Mouse (Mus musculus) hindbrain, postnatal 0 days (tissue): ENCODE measurements around the gene Kif17. TPM values are rescaled to one million over a fixed set of nuclear protein-coding genes. Genes with fewer than 3 reads are reported as not detected.

Source experiments
- ATAC-seq: fragments of 200-750 bp; cut with Nextera tagmentation; 2 replicates; pipeline ENCODE4 v1.8.0; 2017; ENCODE audit warnings: mild to moderate bottlenecking, moderate TSS enrichment, moderate library complexity
- DNase-seq: peaks from one replicate; pipeline ENCODE4 v3.0.0-alpha.2; 2015; ENCODE audit warnings: low spot score
- H3K27ac ChIP-seq: fragments of 300-500 bp; sonication (generic); 2 replicates; pipeline ENCODE4 v1.5.1; 2014; ENCODE audit warnings: mild to moderate bottlenecking
- H3K27me3 ChIP-seq: fragments of 300-500 bp; sonication (generic); 2 replicates; pipeline ENCODE4 v1.6.1; 2014; ENCODE audit warnings: low read length, mixed read lengths; ENCODE audit not compliant: insufficient read depth
- H3K36me3 ChIP-seq: fragments of 300-500 bp; sonication (generic); 2 replicates; pipeline ENCODE4 v1.6.1; 2014; ENCODE audit warnings: low read length, mixed read lengths; ENCODE audit not compliant: insufficient read depth
- H3K4me1 ChIP-seq: fragments of 300-500 bp; sonication (generic); 2 replicates; pipeline ENCODE4 v1.6.1; 2014; ENCODE audit warnings: antibody characterized with exemption, low read length, mixed read lengths; ENCODE audit not compliant: insufficient read depth
- H3K4me2 ChIP-seq: fragments of 300-500 bp; sonication (generic); 2 replicates; pipeline ENCODE4 v1.6.1; 2014; ENCODE audit warnings: low read depth, mild to moderate bottlenecking, low read length, moderate library complexity, mixed read lengths
- H3K4me3 ChIP-seq: fragments of 300-500 bp; sonication (generic); 2 replicates; pipeline ENCODE4 v1.5.1; 2014; ENCODE audit warnings: low read length
- H3K9ac ChIP-seq: fragments of 300-500 bp; sonication (generic); replicated peaks from 2 replicates; pipeline ENCODE4 v1.6.1; 2014; ENCODE audit warnings: mild to moderate bottlenecking, low read length, moderate library complexity, mixed read lengths
- H3K9me3 ChIP-seq: fragments of 300-500 bp; sonication (generic); 2 replicates; pipeline ENCODE4 v1.6.1; 2016; ENCODE audit warnings: low read length, mixed read lengths
- CTCF ChIP-seq: IDR thresholded peaks from 2 replicates; pipeline ENCODE4 v1.5.1; 2016; ENCODE audit warnings: antibody characterized with exemption, control low read depth, low read depth
- WGBS: fragments of 180-500 bp; shearing (Covaris S2); extraction: QIAGEN DNeasy Blood & Tissue Kit; methylation state at CpG from one replicate; pipeline ENCODE4 v1.1.7; 2014; 5-methylcytosine and 5-hydroxymethylcytosine counted together
- polyA plus RNA-seq: library from polyadenylated mRNA; unstranded; fragments of >200 nt; fragmentation: Nextera tagmentation; extraction: Ambion mirVana; gene quantifications from 2 replicates; pipeline ENCODE4 v1.2.1, GENCODE M21; 2015
- total RNA-seq: library from RNA; depleted of rRNA; stranded (reverse); fragments of >200 nt; gene quantifications from 2 replicates; pipeline ENCODE4 v1.2.3, GENCODE M21; 2014

Gene Kif17
- total and polyA plus RNA-seq, 2 experiments from 2014 or later, result 4.1 to 5.1 TPM

DNA sequence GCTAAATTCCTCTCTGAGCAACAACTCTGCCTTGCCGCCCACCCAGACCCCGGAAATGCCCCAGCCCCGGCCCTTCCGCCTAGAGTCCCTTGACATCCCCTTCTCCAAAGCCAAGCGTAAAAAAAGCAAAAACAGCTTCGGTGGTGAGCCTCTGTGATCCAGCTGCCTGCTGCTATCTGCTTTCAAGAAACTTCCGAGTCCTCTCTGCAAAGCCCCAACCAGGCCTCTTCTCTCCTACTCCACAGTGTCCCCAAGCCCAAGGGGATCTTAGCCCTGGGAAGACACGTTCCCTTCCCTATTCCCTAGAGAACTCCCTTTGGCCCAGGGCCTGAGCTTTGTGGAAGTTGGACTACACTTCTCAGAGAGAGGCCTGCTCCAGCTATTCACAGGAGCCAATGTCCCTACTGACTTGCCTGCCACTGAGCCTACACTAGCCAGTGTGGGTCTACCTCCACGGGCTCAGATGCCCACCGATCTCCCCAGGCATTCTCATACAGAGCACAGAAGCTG, 51.1 kb downstream of the Kif17 start:
- Histone ChIP-seq H3K27me3 (no peaks in the 10 kb centered on the region), H3K9ac (no peak overlapping the region), H3K4me2 (no peak overlapping the region), H3K4me1 (peaks cover 10% of the 10 kb centered on the region), H3K4me3 (no peak overlapping the region), H3K9me3 (no peaks in the 10 kb centered on the region), H3K36me3 (no peaks in the 10 kb centered on the region), H3K27ac (no peak overlapping the region)
- ATAC-seq (no peak), DNase-seq (no peak)
- 83% methylated on average over 10 of the region's 10 CpGs for WGBS
- no peak for TF ChIP-seq CTCF

DNA sequence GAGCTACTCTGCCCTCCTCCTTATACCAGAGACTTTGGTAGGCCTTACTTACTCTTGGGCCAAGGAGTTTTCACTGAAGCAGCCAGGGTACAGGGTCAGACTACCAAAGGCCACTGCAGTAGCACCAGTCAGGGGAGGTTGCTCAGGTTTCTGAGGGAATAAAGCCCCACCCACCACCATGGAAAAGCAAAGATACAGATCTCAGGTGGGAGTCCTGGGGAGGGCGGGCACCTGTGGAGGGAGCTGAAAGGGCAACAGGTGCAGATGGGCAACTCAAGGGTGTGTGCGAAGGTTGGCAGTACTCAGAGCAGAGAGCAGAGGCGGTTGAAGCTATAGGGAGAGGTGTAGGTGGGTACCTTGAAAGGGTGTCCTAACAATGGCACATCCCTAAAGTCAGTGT, 52.8 kb downstream of the Kif17 start:
- peaks cover 10% of the 10 kb centered on the region for H3K4me1 ChIP-seq
- H3K9ac ChIP-seq, result no peak overlapping the region
- no peak overlapping the region for H3K4me2 ChIP-seq
- no peak for TF ChIP-seq CTCF
- ATAC-seq (no peak), DNase-seq (no peak)
- no peaks in the 10 kb centered on the region for H3K27me3 ChIP-seq
- 100% methylated on average over 3 of the region's 3 CpGs for WGBS
- no peaks in the 10 kb centered on the region for H3K36me3 ChIP-seq
- no peak overlapping the region for H3K4me3 ChIP-seq
- H3K9me3 ChIP-seq, result no peaks in the 10 kb centered on the region
- no peak overlapping the region for H3K27ac ChIP-seq

DNA sequence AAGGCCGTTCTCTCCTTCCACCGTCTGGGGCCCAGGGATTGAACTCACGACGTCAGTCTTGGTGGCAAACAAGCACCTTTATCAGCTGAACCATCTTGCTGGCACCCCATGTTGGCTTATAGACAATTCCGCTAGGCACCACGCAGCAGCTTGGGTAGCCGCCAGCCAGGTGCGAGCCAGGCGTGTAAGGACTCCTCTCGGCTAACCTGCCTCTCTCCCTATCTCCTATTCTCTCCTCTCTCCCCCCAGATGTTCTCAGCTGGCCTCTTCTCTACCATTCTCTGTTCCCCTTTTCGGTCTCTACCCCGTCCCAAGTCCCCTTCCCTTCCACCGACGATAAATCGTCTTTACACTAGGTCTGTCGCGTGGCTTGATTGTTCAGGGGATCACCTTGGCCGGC, 53.5 kb downstream of the Kif17 start:
- Histone ChIP-seq H3K4me3 (peak overlapping the region; percentile 99), H3K27ac (peak overlapping the region; percentile 67), H3K4me1 (peaks cover 10% of the 10 kb centered on the region), H3K4me2 (peak overlapping the region; percentile 93), H3K9ac (peak overlapping the region; percentile 65), H3K9me3 (no peaks in the 10 kb centered on the region), H3K27me3 (no peaks in the 10 kb centered on the region), H3K36me3 (0 out of 2 replicates have a peak, but pooled peaks cover under 1% of the 10 kb centered on the region)
- DNase-seq (no peak), ATAC-seq (no peak)
- TF ChIP-seq CTCF, result no peak
- WGBS, result 13% methylated on average over 18 of the region's 18 CpGs

DNA sequence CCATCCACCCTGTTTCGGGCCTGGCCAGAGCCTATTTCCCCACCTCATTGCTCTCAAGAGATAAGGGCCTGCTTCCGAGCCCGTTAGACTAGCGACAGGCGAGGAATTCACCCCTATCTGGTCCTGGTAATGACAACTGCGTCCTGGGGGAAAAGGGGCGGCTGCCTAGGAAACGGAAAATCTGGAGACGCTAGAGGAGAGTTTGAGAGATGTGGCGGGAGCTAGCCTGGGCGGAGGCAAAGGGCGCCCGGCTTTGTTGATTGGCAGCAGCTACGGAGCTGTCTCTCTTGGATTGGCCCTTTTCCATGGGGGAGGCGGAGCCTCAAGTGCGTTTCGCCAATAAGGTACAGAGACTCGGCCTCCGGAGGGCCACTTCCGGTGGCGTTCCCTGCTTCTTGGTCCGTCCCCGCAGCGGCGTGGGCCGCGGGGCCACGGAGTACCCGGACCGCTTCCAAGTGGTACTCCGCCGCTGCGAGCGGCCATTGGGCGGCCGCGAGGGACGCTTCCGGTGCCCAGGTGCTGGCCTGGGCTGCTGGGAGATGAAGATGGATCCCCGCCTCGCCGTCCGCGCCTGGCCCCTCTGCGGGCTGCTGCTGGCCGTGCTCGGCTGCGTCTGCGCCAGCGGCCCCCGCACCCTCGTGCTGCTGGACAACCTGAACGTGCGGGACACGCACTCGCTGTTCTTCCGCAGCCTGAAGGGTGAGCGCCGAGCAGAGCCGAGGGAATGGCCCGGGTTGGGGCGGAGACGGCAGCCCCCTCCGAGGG, 54.3 kb downstream of the Kif17 start, which contains the start of gene Ddost:
Ddost (plus strand) TSS at position 391 of the 765 bp plus-strand sequence.
- peaks cover 10% of the 10 kb centered on the region for H3K4me1 ChIP-seq
- peak; percentile 100 for DNase-seq
- peak within 1 kb of the TSS; percentile 85 for H3K9ac ChIP-seq
- peak; percentile 98 for ATAC-seq
- under 1% methylated on average over 56 of the region's 64 CpGs for WGBS
- no peaks in the 10 kb centered on the region for H3K9me3 ChIP-seq
- H3K4me3 ChIP-seq, result peak within 1 kb of the TSS; percentile 99
- peak within 1 kb of the TSS; percentile 83 for H3K27ac ChIP-seq
- H3K36me3 ChIP-seq, result 0 out of 2 replicates have a peak, but pooled peaks cover 5% of the 10 kb centered on the region
- peak within 1 kb of the TSS; percentile 93 for H3K4me2 ChIP-seq
- H3K27me3 ChIP-seq, result no peaks in the 10 kb centered on the region
- TF ChIP-seq CTCF, result no peak

DNA sequence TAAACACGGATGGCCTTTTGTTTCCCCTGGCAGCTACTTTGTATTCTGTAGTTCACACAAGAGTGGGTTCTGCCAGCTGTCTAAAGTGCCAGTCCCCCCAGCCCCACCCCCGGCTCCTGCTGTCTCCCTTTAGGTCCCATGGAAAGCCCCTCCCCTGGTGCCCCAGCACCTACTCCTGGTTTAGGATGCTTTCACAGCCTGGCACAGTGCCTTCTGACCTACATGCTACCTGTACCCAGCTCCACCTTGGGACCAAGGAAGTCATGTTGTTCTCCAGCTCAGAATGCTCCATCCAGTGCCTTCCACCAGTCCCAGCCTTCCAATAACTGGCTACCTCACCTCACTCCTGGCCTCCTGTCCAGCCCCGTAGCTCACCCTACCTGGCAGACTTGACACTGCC, 56.8 kb downstream of the Kif17 start:
- TF ChIP-seq CTCF, result no peak
- Histone ChIP-seq H3K9ac (no peak overlapping the region), H3K27me3 (no peaks in the 10 kb centered on the region), H3K27ac (no peak overlapping the region), H3K36me3 (peaks cover 16% of the 10 kb centered on the region), H3K4me1 (peaks cover 10% of the 10 kb centered on the region), H3K9me3 (no peaks in the 10 kb centered on the region), H3K4me2 (no peak overlapping the region), H3K4me3 (no peak overlapping the region)
- ATAC-seq (no peak), DNase-seq (no peak)
- WGBS, result 76% methylated on average over 3 of the region's 3 CpGs

GRCm38 (mm10) chr4:138307739-138308138, 57.5 kb downstream of the Kif17 start:
- no peak for DNase-seq
- 86% methylated on average over 12 of the region's 12 CpGs for WGBS

GRCm38 (mm10) chr4:138310311-138310910, 60.2 kb downstream of the Kif17 start:
- TF ChIP-seq CTCF, result no peak
- no peak overlapping the region for H3K4me2 ChIP-seq
- 94% methylated on average over 19 of the region's 19 CpGs for WGBS
- no peak overlapping the region for H3K27ac ChIP-seq
- H3K9me3 ChIP-seq, result no peaks in the 10 kb centered on the region
- H3K4me3 ChIP-seq, result no peak overlapping the region
- H3K4me1 ChIP-seq, result peaks cover 6% of the 10 kb centered on the region
- DNase-seq (no peak), ATAC-seq (no peak)
- H3K36me3 ChIP-seq, result peaks cover 40% of the 10 kb centered on the region
- H3K27me3 ChIP-seq, result no peaks in the 10 kb centered on the region
- H3K9ac ChIP-seq, result no peak overlapping the region

More at GRCm38 (mm10) chr4:138307739-138308138, 57.5 kb downstream of the Kif17 start:
- no peak for ATAC-seq
- H3K9me3 ChIP-seq, result no peaks in the 10 kb centered on the region
- no peak overlapping the region for H3K4me2 ChIP-seq
- no peak overlapping the region for H3K27ac ChIP-seq
- H3K4me1 ChIP-seq, result peaks cover 10% of the 10 kb centered on the region
- no peaks in the 10 kb centered on the region for H3K27me3 ChIP-seq
- no peak overlapping the region for H3K4me3 ChIP-seq
- no peak overlapping the region for H3K9ac ChIP-seq
- peaks cover 21% of the 10 kb centered on the region for H3K36me3 ChIP-seq
- no peak for TF ChIP-seq CTCF
